Mouse (Mus musculus): Measurements from ENCODE around the gene Pde6h.

DNA sequence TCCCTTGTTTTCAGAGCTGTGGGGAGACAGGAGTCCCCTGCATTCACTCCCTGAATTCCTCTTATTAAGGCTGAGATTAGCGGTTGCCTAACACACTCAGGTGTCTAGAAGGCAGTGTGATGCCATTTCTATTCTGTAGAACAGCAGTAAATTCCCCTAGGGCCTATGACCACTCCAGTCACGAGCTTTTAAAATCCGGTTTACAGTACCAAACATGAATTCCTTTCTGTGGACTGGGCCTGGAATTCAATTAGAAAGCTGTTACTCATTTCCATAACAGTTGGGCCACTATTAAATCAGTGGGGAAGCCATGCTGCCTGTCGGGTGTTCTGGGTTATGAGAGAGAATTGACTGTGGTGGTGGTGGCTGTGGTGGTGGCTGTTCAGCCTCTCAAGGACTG lies 24.1 kb downstream of the Pde6h start:
- TF ChIP-seq CTCF (IDR thresholded peaks at IDR 0.05; ENCODE audit: low read depth, low read length) (no peak), POLR2A (IDR thresholded peaks at IDR 0.05; ENCODE audit: extremely low read depth, insufficient read depth, low read length) (no peak)

All from liver, adult 2 months (tissue).